Mouse (Mus musculus): ENCODE measurements at regions not wholly inside any gene's neighbourhood (a gene's known extent, or its start where the extent isn't known, plus 50 kb on each side); places are given as distances from the start of the nearest gene placed in this dataset.

DNA sequence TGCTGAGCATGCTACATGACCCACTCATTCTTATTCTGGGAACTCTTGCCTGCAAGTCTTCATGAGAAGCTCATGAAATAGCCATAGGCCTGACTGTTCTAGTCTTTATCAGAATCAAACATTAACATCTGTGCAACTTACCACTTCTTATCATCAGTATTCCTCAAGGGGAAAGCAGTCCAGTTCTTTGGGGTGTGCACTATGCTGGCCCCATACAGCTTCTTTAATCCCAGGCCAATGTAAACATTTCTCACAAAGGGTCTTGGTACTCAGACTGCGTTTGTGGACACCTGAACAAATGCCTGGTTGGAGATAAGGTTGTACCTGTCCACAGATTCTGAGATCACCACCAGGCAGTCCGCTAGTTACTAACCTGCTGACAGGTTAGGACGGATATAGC, 51.3 kb downstream of the 3110018I06Rik start:
- H3K27me3 ChIP-seq (ENCODE audit: low read depth, poor library complexity, severe bottlenecking), result no peaks in the 10 kb centered on the region
- H3K27ac ChIP-seq, result no peak overlapping the region
- H3K9me3 ChIP-seq (replicated peaks), result no peaks in the 10 kb centered on the region
- no peaks in the 10 kb centered on the region for H3K36me3 ChIP-seq
- H3K4me1 ChIP-seq, result no peaks in the 10 kb centered on the region
- DNase-seq (ENCODE audit: low spot score), result no peak
- WGBS, result 91% methylated on average over 3 of the region's 3 CpGs
- no peak overlapping the region for H3K4me3 ChIP-seq

DNA sequence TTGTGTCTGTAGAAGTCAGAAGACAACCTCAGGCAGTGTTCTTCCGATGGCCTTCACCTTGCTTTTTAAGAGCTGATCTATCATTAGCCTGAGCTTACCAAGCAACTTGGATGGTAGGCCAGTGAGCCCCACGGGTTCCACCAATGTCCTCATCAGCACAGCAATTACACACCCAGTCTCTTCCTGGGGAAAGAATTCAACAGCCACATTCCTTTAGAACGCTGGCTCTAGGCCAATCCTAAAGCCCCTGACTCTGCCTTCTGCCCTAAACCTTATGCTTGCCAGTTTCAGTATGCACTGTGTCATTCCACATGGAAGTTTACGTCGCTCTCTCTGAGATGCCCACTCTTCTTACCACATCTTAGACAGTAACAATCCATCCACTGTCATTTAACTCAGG, 52.8 kb downstream of the 3110018I06Rik start:
- WGBS, result 74% methylated on average over 5 of the region's 5 CpGs
- no peaks in the 10 kb centered on the region for H3K27me3 ChIP-seq (ENCODE audit: low read depth, poor library complexity, severe bottlenecking)
- no peaks in the 10 kb centered on the region for H3K36me3 ChIP-seq
- no peak overlapping the region for H3K27ac ChIP-seq
- no peaks in the 10 kb centered on the region for H3K4me1 ChIP-seq
- no peak overlapping the region for H3K4me3 ChIP-seq
- no peaks in the 10 kb centered on the region for H3K9me3 ChIP-seq (replicated peaks)
- no peak for DNase-seq (ENCODE audit: low spot score)

DNA sequence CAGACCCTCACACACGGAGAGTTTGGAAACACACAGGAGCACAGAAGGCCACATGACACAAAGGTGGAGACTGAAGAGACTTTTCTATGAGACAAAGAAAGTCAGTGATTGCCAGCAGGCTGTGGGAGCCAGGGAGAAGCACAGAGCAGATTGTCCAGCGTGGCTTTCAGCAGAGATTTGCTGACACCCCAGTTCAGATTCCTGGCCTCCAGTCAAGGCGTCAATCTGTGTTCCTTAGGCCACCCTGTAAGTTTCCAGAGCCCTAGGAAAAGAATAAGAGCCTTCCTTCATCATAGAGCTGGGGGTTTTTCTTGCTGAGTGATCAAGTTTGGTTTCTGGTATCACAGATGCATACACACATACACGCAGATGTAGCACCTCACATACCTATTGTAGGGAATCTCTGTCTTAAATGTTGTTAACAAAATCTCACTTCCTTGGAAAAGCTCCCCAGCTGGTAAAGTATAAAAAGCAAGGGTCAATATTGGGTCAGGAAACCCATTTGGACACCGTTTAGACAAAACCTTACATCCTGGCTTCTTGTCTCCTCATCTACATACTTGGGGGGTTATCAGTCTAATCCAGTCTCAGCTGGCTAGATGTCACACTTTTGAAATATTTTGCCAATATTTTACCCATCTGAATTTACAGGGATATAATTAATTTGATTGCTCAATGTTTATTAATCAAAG, 58.9 kb downstream of the 3110018I06Rik start:
- Histone ChIP-seq H3K27me3 (ENCODE audit: low read depth, poor library complexity, severe bottlenecking) (no peaks in the 10 kb centered on the region; the same call in 1 of the 2 replicates), H3K36me3 (no peaks in the 10 kb centered on the region), H3K27ac (no peak overlapping the region), H3K4me3 (no peak overlapping the region), H3K4me1 (0 out of 2 replicates have a peak, but pooled peaks cover 5% of the 10 kb centered on the region), H3K9me3 (replicated peaks) (no peaks in the 10 kb centered on the region)
- WGBS, result 78% methylated on average over 5 of the region's 5 CpGs
- DNase-seq (ENCODE audit: low spot score), result no peak

DNA sequence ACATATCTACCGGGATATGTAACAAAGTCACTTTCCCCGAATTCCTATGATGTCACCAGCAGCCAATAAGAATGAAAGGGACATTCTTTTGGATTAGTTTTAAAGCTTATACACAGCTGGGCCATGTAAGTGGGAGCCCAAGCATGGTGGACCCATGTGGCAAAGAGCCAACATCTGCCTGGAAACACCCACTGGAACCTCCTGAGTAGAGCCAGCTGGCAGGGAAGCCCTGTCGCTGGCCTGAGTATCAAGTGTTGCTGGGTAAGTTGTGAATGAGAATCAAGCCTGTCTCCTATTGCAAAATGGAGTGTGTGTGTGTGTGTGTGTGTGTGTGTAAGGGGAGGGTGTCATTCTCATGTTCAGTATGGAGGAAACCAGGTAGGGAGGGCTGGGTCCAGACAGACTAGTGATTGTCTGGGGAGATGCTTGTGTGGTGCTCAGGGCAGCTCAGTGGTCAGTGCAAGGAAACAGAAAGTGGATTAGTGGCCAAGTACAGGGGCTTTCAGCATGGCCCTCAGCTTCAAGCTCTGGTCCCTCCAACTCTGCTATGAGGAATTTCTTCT, 59.5 kb downstream of the 3110018I06Rik start:
- Histone ChIP-seq H3K4me3 (no peak overlapping the region), H3K36me3 (no peaks in the 10 kb centered on the region), H3K27me3 (ENCODE audit: low read depth, poor library complexity, severe bottlenecking) (no peaks in the 10 kb centered on the region; the same call in 1 of the 2 replicates), H3K9me3 (replicated peaks) (no peaks in the 10 kb centered on the region), H3K4me1 (0 out of 2 replicates have a peak, but pooled peaks cover 5% of the 10 kb centered on the region), H3K27ac (no peak overlapping the region)
- 89% methylated on average over 3 of the region's 3 CpGs for WGBS
- DNase-seq (ENCODE audit: low spot score), result no peak

DNA sequence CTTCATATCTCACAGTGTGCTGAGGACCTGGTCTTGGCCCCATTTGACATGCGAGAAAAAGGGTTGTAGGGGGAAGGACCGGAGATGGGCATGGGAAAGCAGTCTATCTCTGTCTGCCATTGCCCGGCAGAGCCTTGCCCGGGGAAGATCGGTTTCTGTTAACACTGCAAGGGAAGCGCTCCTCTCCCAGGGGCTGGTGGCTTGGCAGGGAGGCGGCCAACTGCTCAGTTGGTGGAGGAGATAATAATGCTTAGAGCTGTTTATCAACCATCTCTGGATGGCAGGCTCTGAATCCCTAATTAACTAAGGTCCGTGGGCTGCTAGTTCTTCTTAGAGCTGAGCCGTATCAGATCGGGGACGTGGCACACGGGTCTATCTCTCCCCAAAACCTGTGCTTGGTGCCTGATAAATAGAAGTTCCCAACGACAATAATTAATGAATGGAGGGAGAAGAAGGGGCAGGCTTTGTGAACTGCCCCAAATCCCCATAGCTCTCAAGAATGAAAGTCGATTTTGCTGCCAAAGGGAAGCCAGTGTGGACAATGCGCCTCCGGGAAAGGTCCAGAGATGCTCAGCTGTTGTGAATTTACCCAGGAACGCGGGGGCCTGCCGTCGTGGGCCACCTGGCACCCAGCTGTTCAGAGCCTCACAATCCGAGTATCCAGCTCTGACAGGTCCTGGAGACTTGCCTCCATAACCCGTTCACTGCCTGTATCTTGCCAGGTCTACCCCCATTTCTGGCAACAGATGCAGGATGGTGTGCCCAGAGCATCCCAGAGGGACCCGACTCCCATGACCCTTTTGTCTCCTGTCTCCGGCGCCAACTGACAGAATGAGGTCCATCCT, 61.2 kb downstream of the 3110018I06Rik start:
- no peak for DNase-seq (ENCODE audit: low spot score)
- WGBS, result 83% methylated on average over 25 of the region's 25 CpGs
- Histone ChIP-seq H3K4me1 (0 out of 2 replicates have a peak, but pooled peaks cover 5% of the 10 kb centered on the region), H3K27me3 (ENCODE audit: low read depth, poor library complexity, severe bottlenecking) (no peaks in the 10 kb centered on the region; the same call in 1 of the 2 replicates), H3K27ac (no peak overlapping the region), H3K36me3 (no peaks in the 10 kb centered on the region), H3K4me3 (no peak overlapping the region), H3K9me3 (replicated peaks) (no peaks in the 10 kb centered on the region)

DNA sequence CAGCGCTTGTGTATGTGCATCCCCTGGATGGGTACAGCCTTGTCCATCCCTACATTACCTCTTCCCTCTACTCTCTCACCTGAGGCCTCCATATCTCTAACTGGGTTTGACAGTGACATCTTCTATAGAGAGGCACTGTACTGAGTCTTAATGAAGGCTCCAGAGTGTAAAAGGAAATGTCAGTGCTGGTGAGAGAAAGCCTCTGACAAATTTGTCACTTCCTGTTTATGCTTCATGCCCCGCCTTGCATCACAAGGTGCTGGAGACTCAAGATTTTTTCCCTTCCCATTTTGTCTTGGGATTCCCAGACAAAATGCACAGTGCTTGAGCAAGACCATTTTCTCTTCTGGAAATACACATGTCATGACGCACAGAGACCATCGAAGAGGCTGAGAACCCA, 70.8 kb downstream of the 3110018I06Rik start:
- no peak overlapping the region for H3K4me3 ChIP-seq
- H3K27me3 ChIP-seq (ENCODE audit: low read depth, poor library complexity, severe bottlenecking), result no peaks in the 10 kb centered on the region
- H3K36me3 ChIP-seq, result no peaks in the 10 kb centered on the region
- no peak for DNase-seq (ENCODE audit: low spot score)
- WGBS, result 91% methylated on average over 4 of the region's 4 CpGs
- H3K9me3 ChIP-seq (replicated peaks), result no peaks in the 10 kb centered on the region
- H3K27ac ChIP-seq, result no peak overlapping the region
- H3K4me1 ChIP-seq, result no peaks in the 10 kb centered on the region

DNA sequence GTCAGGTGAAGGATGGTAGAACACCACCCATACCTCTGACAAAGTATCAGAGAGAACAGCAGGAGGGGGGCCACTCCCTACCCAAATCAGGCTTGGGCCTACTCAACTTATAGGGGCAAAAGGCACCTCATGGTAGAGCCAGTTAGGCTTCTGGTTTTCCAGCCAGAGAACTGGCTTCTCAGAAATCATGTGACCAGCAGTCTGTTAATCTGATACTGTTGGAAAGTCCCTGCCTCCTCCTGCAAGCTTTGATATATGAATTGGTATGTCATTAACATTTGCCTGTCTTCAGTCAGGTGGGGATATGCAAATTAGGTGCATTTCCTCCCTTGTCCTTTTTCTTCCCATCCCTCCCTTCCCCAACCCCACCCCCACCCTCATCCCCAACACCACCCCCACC, 71.7 kb downstream of the 3110018I06Rik start:
- H3K27ac ChIP-seq, result no peak overlapping the region
- no peaks in the 10 kb centered on the region for H3K9me3 ChIP-seq (replicated peaks)
- H3K4me1 ChIP-seq, result no peaks in the 10 kb centered on the region
- no peaks in the 10 kb centered on the region for H3K36me3 ChIP-seq
- DNase-seq (ENCODE audit: low spot score), result no peak
- H3K4me3 ChIP-seq, result no peak overlapping the region
- no peaks in the 10 kb centered on the region for H3K27me3 ChIP-seq (ENCODE audit: low read depth, poor library complexity, severe bottlenecking)

DNA sequence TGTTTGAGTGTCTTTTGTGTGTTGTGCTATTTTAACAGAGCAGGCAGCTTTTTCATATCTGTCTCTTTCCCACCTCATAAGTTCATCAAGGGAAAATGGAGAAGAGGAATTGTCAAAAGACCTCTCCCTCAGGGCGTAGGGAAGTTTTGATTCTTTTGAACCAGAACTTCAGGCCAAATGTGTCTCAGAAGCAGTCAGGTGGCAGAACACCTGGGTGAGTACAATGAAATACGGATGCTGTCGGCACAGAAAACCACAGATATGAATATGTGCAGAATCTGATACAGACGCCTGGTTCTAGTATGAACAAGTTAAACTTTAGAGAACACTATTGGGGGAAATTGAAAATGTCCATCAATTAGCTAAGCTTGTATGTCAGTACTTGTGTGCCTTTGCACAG, 84.2 kb downstream of the 3110018I06Rik start:
- Histone ChIP-seq H3K4me3 (no peak overlapping the region), H3K4me1 (no peaks in the 10 kb centered on the region), H3K27me3 (ENCODE audit: low read depth, poor library complexity, severe bottlenecking) (no peaks in the 10 kb centered on the region), H3K9me3 (replicated peaks) (no peaks in the 10 kb centered on the region), H3K36me3 (no peaks in the 10 kb centered on the region), H3K27ac (no peak overlapping the region)
- no peak for DNase-seq (ENCODE audit: low spot score)
- WGBS, result 86% methylated on average over 4 of the region's 4 CpGs

DNA sequence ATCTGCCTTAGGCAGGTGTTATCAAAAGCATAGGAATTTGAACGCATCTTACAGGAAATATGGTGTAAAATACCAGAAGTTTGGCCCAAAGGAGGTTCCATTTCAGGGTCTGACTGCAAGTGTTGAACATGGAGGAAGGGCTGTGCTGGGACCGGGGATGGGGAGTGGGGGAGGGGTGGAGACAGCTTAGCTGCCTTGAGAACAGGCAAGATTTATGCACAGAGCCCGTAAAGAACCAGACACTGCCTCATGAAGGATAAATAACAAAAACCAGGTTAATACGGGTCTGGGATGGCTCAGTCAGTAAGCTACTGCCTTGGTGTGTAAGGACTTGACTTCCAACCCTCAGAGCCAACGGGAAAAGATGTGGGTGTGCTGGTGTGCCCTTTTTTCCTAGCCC, 91.1 kb downstream of the 3110018I06Rik start:
- no peaks in the 10 kb centered on the region for H3K36me3 ChIP-seq
- no peak overlapping the region for H3K27ac ChIP-seq
- DNase-seq (ENCODE audit: low spot score), result peak; percentile 51
- 39% methylated on average over 5 of the region's 5 CpGs for WGBS
- peaks cover 15% of the 10 kb centered on the region; the same call in 1 of the 2 replicates for H3K27me3 ChIP-seq (ENCODE audit: low read depth, poor library complexity, severe bottlenecking)
- H3K9me3 ChIP-seq (replicated peaks), result no peaks in the 10 kb centered on the region
- H3K4me3 ChIP-seq, result no peak overlapping the region
- H3K4me1 ChIP-seq, result peaks cover 34% of the 10 kb centered on the region

DNA sequence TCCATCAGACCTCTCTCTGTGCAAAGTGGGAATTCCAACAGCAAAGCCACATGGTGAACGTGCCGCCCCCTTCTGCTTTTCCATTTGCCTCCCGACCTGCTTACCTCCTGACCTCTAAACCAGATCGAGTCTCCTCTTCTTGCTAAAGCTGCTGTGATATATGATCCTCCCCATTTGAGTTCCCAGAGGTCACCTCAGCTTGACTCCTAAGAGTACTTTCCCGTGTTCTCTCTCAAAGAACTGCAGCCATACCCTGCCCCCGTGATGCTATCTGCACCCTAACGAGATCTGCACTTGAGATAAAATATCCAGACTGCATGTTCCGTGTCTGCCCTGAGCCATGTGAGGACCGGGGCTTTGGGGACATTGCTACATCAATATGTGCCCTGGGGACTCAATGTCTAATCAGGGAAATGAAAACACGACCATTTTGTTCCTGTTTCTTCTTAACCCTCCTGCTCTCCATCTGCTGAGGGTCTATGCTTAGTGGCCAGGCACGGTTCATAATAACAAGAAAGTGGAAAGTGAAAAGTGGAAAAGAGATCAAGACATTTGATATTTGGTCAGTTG, 94.8 kb downstream of the 3110018I06Rik start:
- H3K36me3 ChIP-seq, result no peaks in the 10 kb centered on the region
- H3K27me3 ChIP-seq (ENCODE audit: low read depth, poor library complexity, severe bottlenecking), result 0 out of 2 replicates have a peak, but pooled peaks cover 12% of the 10 kb centered on the region
- peaks cover 37% of the 10 kb centered on the region for H3K4me1 ChIP-seq
- 15% methylated on average over 11 of the region's 11 CpGs for whole genome bisulfite sequencing
- H3K9me3 ChIP-seq (replicated peaks), result no peaks in the 10 kb centered on the region
- DNase-seq (ENCODE audit: low spot score), result no peak
- no peak overlapping the region for H3K27ac ChIP-seq
- H3K4me3 ChIP-seq, result no peak overlapping the region

DNA sequence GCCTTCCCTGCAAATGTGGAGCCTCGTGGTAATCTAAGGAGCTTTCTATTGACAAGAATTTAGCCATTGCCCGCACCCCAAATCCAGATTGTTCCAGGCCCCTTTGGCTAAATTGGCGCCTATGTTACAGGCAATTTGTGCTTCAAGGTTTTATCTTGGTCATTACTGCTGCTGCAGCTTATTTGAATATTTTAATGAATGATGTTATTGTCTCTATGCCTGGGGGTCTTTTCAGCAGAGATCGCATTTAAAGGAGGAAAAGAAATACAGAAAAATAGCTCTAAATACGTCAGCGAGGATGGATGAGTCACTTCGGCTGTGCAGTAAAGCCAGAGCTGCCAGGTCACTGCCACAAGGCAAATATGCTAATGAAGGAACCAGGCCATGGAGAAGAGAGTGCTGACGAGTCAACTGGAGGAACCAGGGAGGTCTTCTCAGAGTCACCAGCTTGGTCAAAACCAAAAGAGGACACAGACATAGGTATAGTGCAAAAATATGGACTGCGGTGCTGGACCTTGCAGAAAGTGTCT, 97.3 kb downstream of the 3110018I06Rik start:
- H3K36me3 ChIP-seq, result no peaks in the 10 kb centered on the region
- H3K27ac ChIP-seq, result no peak overlapping the region
- H3K27me3 ChIP-seq (ENCODE audit: low read depth, poor library complexity, severe bottlenecking), result 0 out of 2 replicates have a peak, but pooled peaks cover 12% of the 10 kb centered on the region
- no peak overlapping the region for H3K4me3 ChIP-seq
- H3K9me3 ChIP-seq (replicated peaks), result no peaks in the 10 kb centered on the region
- WGBS, result 73% methylated on average over 9 of the region's 9 CpGs
- DNase-seq (ENCODE audit: low spot score), result no peak
- H3K4me1 ChIP-seq, result peaks cover 28% of the 10 kb centered on the region

DNA sequence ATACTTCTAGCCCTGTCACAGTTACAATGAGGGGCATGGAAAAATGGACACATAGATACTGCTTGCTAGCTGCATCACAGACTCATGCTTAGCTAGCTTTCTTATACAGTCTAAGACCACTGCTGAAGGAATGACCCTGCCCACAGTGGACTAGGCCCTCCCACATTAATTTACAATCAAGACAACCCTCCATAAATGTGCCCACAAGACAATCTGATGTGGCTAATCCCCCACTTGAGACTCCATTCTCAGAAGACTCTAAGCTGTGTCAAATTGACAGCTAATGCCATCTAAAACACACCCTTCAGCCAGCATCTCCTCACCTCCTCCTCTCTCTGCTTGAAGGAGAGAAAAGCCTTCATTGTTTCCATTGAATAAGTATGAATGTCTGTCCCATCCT, 107.8 kb downstream of the 3110018I06Rik start:
- no peaks in the 10 kb centered on the region for H3K36me3 ChIP-seq
- no peaks in the 10 kb centered on the region for H3K27me3 ChIP-seq (ENCODE audit: low read depth, poor library complexity, severe bottlenecking)
- no peaks in the 10 kb centered on the region for H3K9me3 ChIP-seq (replicated peaks)
- no peak for DNase-seq (ENCODE audit: low spot score)
- no peak overlapping the region for H3K4me3 ChIP-seq
- H3K27ac ChIP-seq, result no peak overlapping the region
- no peaks in the 10 kb centered on the region for H3K4me1 ChIP-seq

DNA sequence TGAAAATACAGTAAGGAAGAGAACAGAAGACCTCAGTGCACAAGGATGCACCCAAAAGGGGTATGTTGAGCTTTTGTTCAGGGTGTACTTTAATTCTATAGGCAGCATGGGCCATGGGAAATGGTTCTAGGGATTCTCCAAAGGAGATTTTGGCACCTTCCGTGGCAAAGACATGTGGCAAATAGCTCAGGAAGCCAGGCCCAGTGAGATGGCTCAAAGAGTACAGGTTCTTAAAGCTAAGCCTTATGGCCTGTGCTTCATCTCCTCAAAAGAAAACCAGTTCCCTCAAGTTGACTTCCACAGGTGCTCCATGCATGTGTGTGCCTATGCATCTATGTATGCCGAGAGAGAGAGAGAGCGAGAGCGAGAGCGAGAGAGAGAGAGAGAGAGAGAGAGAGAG, 112.1 kb downstream of the 3110018I06Rik start:
- DNase-seq (ENCODE audit: low spot score), result no peak
- no peak overlapping the region for H3K4me3 ChIP-seq
- no peaks in the 10 kb centered on the region for H3K4me1 ChIP-seq
- no peaks in the 10 kb centered on the region for H3K27me3 ChIP-seq (ENCODE audit: low read depth, poor library complexity, severe bottlenecking)
- 93% methylated on average over 5 of the region's 5 CpGs for WGBS
- H3K9me3 ChIP-seq (replicated peaks), result no peaks in the 10 kb centered on the region
- no peak overlapping the region for H3K27ac ChIP-seq
- no peaks in the 10 kb centered on the region for H3K36me3 ChIP-seq

Measured in limb, embryonic 10.5 days (tissue).